9 mouse cellular contexts compared by ENCODE assay signal in the genomic region with DNA sequence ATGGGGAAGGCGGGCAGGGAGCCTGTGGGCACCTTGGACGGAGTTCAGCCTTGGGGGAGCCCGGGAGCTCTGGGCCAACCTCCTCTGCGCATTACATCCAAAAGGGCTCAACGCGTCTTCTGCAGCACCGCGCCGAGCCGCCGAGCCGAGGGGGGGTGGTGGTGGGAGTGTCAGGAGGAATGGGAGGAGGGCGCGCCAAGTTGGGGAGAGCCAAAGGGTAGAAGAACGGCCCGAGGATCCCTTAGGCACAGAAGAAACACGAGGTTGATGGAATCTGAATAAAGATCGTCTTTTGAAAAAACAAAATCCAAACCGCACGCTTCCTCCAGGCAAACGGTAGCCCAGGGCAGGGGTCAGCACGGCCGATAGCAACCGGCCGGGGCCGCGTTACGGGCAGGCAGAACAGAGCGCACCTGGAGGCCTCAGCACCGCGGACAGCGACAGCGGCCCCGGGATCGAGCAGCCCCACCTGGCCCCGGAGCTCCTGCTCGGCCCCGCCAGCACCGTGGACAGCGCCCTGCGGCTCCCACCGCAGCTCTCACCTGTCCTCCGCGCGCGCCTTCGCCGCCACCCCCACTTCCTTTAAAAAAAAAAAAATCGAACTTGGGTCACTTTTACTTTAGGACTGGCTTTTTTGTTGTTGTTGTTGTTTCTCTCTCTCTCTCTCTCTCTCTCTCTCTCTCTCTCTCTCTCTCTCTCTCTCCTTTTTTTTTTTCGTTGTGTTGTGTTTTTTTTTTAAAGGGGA. TPM values are rescaled to one million over a fixed set of nuclear protein-coding genes. Genes with fewer than 3 reads are reported as not detected.
A peak's percentile ranks its signal among the peaks of the same experiment; 100 is the strongest.
DNase-seq lines count a peak whose midpoint lies in the region; ATAC-seq and TF ChIP-seq lines count a peak whose summit lies in the region.
"Had no signal": no experiment of that assay in that cellular context is flagged by ENCODE, and none has a peak within 500 bp of the region (broad histone marks: within the 10 kb centered on the region; RNA-seq: fewer than 3 reads in every experiment).

No protein-coding gene starts in this region.

- peaks cover 46% of the 10 kb centered on the region for H3K4me1 ChIP-seq in E14TG2a.4 (replicated peaks; ENCODE audit: low read depth, low read length)
- H3K4me1 ChIP-seq in lung, postnatal 0 days (ENCODE audit: insufficient read depth, low read depth, low read length): no peaks in the 10 kb centered on the region; the same call in 1 of the 2 replicates

- no peak for TF ChIP-seq CTCF in E14TG2a.4 (conservative IDR thresholded peaks at IDR 0.05; ENCODE audit: low read length)
- TF ChIP-seq CTCF in gastrocnemius, adult 2 months (IDR thresholded peaks at IDR 0.05): no peak
- TF ChIP-seq CTCF in lung, postnatal 0 days (IDR thresholded peaks at IDR 0.05): no peak

- peak overlapping the region; percentile 46 for H3K4me3 ChIP-seq in E14TG2a.4 (replicated peaks; ENCODE audit: low read length)
- peak overlapping the region; percentile 3; the same call in 1 of the 2 replicates for H3K4me3 ChIP-seq in gastrocnemius, adult 2 months
- no peak overlapping the region for H3K4me3 ChIP-seq in lung, postnatal 0 days (ENCODE audit: low read depth, low read length)

- H3K9ac ChIP-seq in lung, postnatal 0 days (replicated peaks; ENCODE audit: low read depth): no peak overlapping the region

- peaks cover 92% of the 10 kb centered on the region for H3K27me3 ChIP-seq in E14TG2a.4 (ENCODE audit: insufficient read depth, low read length)
- peaks cover 72% of the 10 kb centered on the region for H3K27me3 ChIP-seq in lung, postnatal 0 days (replicated peaks; ENCODE audit: insufficient read depth, low read length)

- WGBS in lung, postnatal 0 days: under 1% methylated on average over 38 of the region's 50 CpGs

- no peak for TF ChIP-seq EP300 in lung, postnatal 0 days (IDR thresholded peaks at IDR 0.05)

- intact Hi-C loops in gastrocnemius, adult 2 months (cut with DNase I): no loop called here

- 0 out of 2 replicates have a peak overlapping the region, but pooled peaks have one; percentile 1 for H3K4me2 ChIP-seq in lung, postnatal 0 days (replicated peaks; ENCODE audit: low read depth, low read length)

- H3K9me3 ChIP-seq in E14TG2a.4 (ENCODE audit: low read length): 0 out of 2 replicates have a peak, but pooled peaks cover under 1% of the 10 kb centered on the region
- H3K9me3 ChIP-seq in lung, postnatal 0 days (ENCODE audit: low read length): no peaks in the 10 kb centered on the region

- H3K27ac ChIP-seq in gastrocnemius, adult 2 months: no peak overlapping the region
- H3K27ac ChIP-seq in lung, postnatal 0 days (ENCODE audit: low read length): no peak overlapping the region

- peak; percentile 23 for DNase-seq in c-Kit-positive CD71-negative TER-119-negative erythroid progenitor cells, embryonic 14.5 days (ENCODE audit: low read depth)
- peak; percentile 78 for DNase-seq in gastrocnemius, adult 2 months
- peak; percentile 74 to 81 for DNase-seq in kidney, adult 8-10 months
- DNase-seq in lung, postnatal 0 days (ENCODE audit: low spot score): peak; percentile 79
- DNase-seq in spleen, adult 12 weeks (ENCODE audit: low spot score): peak; percentile 27
- DNase-seq in yolk sac, embryonic 10.5 days (ENCODE audit: low spot score): peak; percentile 84

- no peaks in the 10 kb centered on the region for H3K36me3 ChIP-seq in E14TG2a.4 (ENCODE audit: insufficient read depth, low read length)
- no peaks in the 10 kb centered on the region for H3K36me3 ChIP-seq in lung, postnatal 0 days (ENCODE audit: insufficient read depth, low read length)

- peak; percentile 92 for ATAC-seq in lung, postnatal 0 days
- no peak for ATAC-seq in frontal cortex, adult (ENCODE audit: low TSS enrichment)

RNA-seq across cellular contexts. Expression of gene Barhl1, which starts 0.5 kb away (rescaled TPM):
- not detected for total RNA-seq in gastrocnemius, adult 2 months (2021)
- polyA plus RNA-seq in lung, postnatal 0 days (2015; fragmentation: Nextera tagmentation; extraction: Ambion mirVana): 0.06 TPM in 1 of 2 replicates, not detected in the other
- polyA plus RNA-seq: small intestine, adult 2 months had no signal

Comparison
In these comparisons a context has a peak if more than half of its experiments do, and no peak if none do; other contexts are left out.
1. DNase-seq: peak in every context shown above with its lines; median percentile 84 in yolk sac, embryonic 10.5 days; 79 in lung, postnatal 0 days; 78 in gastrocnemius, adult 2 months; 78 in kidney, adult 8-10 months; 27 in spleen, adult 12 weeks; 23 in c-Kit-positive CD71-negative TER-119-negative erythroid progenitor cells, embryonic 14.5 days.